Mouse (Mus musculus): ENCODE measurements at regions not wholly inside any gene's neighbourhood (a gene's known extent, or its start where the extent isn't known, plus 50 kb on each side); places are given as distances from the start of the nearest gene placed in this dataset.

DNA sequence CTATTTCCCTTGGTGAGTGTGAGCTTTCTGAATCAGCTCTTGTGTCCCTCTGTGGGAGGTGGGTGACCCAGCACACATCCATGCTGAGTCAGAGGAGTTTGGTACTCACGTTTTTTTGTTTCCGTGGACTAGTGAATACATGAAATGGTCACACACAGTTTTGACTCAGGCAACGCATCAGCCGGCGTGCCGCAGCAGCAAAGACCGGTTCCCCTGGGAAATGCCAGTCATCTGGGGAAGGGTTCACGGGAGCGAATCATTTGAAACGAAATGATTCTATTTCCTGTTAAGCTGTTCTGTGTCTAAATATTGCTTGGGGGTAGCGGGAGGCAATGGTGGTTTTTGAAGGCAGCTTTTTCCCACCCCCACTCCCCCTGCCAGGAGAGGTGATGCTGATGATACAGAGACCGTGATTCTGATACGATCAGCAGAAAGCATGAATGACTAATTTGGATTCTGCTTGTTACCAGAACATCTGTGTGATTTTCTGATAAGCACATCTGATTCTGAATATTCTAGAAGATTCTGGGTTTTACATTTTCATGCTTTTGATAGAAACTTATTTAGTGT lies 223.5 kb downstream of the Klf5 start:
- no peak for TF ChIP-seq CTCF (IDR thresholded peaks at IDR 0.05; ENCODE audit: insufficient read depth, low read length)
- no peak for TF ChIP-seq POLR2A (IDR thresholded peaks at IDR 0.05; ENCODE audit: borderline replicate concordance, extremely low read depth, low read depth, low read length)

Measured in lung, adult 2 months (tissue).